Mouse (Mus musculus): ENCODE measurements around the gene Slc1a1.

Slc1a1 gene

GRCm38 (mm10) chr19:28917839-28918238, 83.0 kb downstream of the Slc1a1 start:
- no peak for DNase-seq (ENCODE audit: low spot score)

GRCm38 (mm10) chr19:28926366-28926765, 91.5 kb downstream of the Slc1a1 start:
- DNase-seq (ENCODE audit: low spot score) = no peak

GRCm38 (mm10) chr19:28927396-28927795, 92.5 kb downstream of the Slc1a1 start:
- DNase-seq (ENCODE audit: low spot score) = no peak

- no peak for DNase-seq (ENCODE audit: low spot score)
Observed at GRCm38 (mm10) chr19:28929034-28929433, 94.2 kb downstream of the Slc1a1 start.

GRCm38 (mm10) chr19:28934897-28935296, 100.0 kb downstream of the Slc1a1 start:
- no peak for DNase-seq (ENCODE audit: low spot score)

- no peak for DNase-seq (ENCODE audit: low spot score)
Observed at GRCm38 (mm10) chr19:28940135-28940874, 105.5 kb downstream of the Slc1a1 start.

- no peak for DNase-seq (ENCODE audit: low spot score)
Observed at GRCm38 (mm10) chr19:28941271-28941670, 106.4 kb downstream of the Slc1a1 start.

- DNase-seq (ENCODE audit: low spot score) = no peak
Observed at GRCm38 (mm10) chr19:28946782-28947181, 111.9 kb downstream of the Slc1a1 start.

- DNase-seq (ENCODE audit: low spot score) = no peak
Observed at GRCm38 (mm10) chr19:28947311-28947710, 112.5 kb downstream of the Slc1a1 start.

- no peak for DNase-seq (ENCODE audit: low spot score)
Observed at GRCm38 (mm10) chr19:28951251-28951650, 116.4 kb downstream of the Slc1a1 start.

- DNase-seq (ENCODE audit: low spot score) = no peak
Observed at GRCm38 (mm10) chr19:28963113-28963512, 128.3 kb downstream of the Slc1a1 start.

GRCm38 (mm10) chr19:28963513-28963841, 128.6 kb downstream of the Slc1a1 start:
- DNase-seq (ENCODE audit: low spot score) = no peak

Measured in urinary bladder, postnatal 25 days (tissue).